Mouse (Mus musculus) cerebellum, postnatal 25 days (tissue): ENCODE data around the gene Lacc1.
"Not testable (repeated sequence)": the region's sequence is repeated elsewhere in the genome, so short reads cannot be mapped to it uniquely, and the experiment has no call there.

ENCODE experiments used
- DNase-seq, 2 experiments: peaks; one replicate each; pipeline ENCODE4 v3.0.0; 2021; ENCODE audit warnings: mixed read lengths in 2 of 2

Gene Lacc1

GRCm38 (mm10) chr14:77036226-77037046 is at the start of gene Lacc1, which contains the start of gene Ccdc122:
Gene Lacc1 (minus strand): TSS chr14:77036904.
Gene Ccdc122 (plus strand): TSS chr14:77036772.
- peak; percentile 52 to 76 for DNase-seq

- DNase-seq = no peak
These were observed 44.5 kb upstream of the Lacc1 start for GRCm38 (mm10) chr14:77081248-77081647.

- DNase-seq = peak in 1 of 2 experiments; percentile 2
These were observed 32.7 kb upstream of the Lacc1 start for GRCm38 (mm10) chr14:77069361-77069760.

- DNase-seq = no peak
These were observed 16.6 kb upstream of the Lacc1 start for GRCm38 (mm10) chr14:77053288-77053687.

- DNase-seq = no peak
These were observed 1.2 kb upstream of the Lacc1 start for GRCm38 (mm10) chr14:77037832-77038425.

- DNase-seq = no peak
These were observed 626 bp upstream of the Lacc1 start for GRCm38 (mm10) chr14:77037330-77037729.

GRCm38 (mm10) chr14:77034970-77035369 is 1.7 kb downstream of the Lacc1 start:
- no peak for DNase-seq

- DNase-seq = no peak
These were observed 2.4 kb downstream of the Lacc1 start for GRCm38 (mm10) chr14:77034175-77034915.

- no peak for DNase-seq
These were observed 3.3 kb downstream of the Lacc1 start for GRCm38 (mm10) chr14:77033391-77033790.

- no peak for DNase-seq
These were observed 4.3 kb downstream of the Lacc1 start for GRCm38 (mm10) chr14:77032433-77032832.

- DNase-seq = no peak
These were observed 5.9 kb downstream of the Lacc1 start for GRCm38 (mm10) chr14:77030808-77031207.

GRCm38 (mm10) chr14:77029319-77030054 is 7.2 kb downstream of the Lacc1 start:
- DNase-seq = no peak

- no peak for DNase-seq
These were observed 12.2 kb downstream of the Lacc1 start for GRCm38 (mm10) chr14:77024499-77024898.

GRCm38 (mm10) chr14:77017211-77017610 is 19.5 kb downstream of the Lacc1 start:
- DNase-seq = no peak

GRCm38 (mm10) chr14:77016783-77017182 is 19.9 kb downstream of the Lacc1 start:
- DNase-seq = not testable (repeated sequence)

GRCm38 (mm10) chr14:77011804-77012203 is 24.9 kb downstream of the Lacc1 start:
- peak; percentile 77 to 81 for DNase-seq

GRCm38 (mm10) chr14:77008238-77008637 is 28.5 kb downstream of the Lacc1 start:
- DNase-seq = peak; percentile 76 to 89

- DNase-seq = no peak
These were observed 31.1 kb downstream of the Lacc1 start for GRCm38 (mm10) chr14:77005566-77005965.

GRCm38 (mm10) chr14:77004740-77005139 is 32.0 kb downstream of the Lacc1 start:
- no peak for DNase-seq

GRCm38 (mm10) chr14:76990351-76990750 is 46.4 kb downstream of the Lacc1 start:
- DNase-seq = not testable (repeated sequence)

- peak; percentile 39 to 65 for DNase-seq
These were observed 54.9 kb downstream of the Lacc1 start for GRCm38 (mm10) chr14:76981781-76982180.

- peak; percentile 21 to 31 for DNase-seq
These were observed 55.5 kb downstream of the Lacc1 start for GRCm38 (mm10) chr14:76981176-76981575.

GRCm38 (mm10) chr14:76979569-76979968 is 57.1 kb downstream of the Lacc1 start:
- DNase-seq = no peak
